Mouse (Mus musculus): ENCODE measurements around the gene Olfr1449. TPM values are rescaled to one million over a fixed set of nuclear protein-coding genes. Genes with fewer than 3 reads are reported as not detected.
"Not testable (repeated sequence)": the region's sequence is repeated elsewhere in the genome, so short reads cannot be mapped to it uniquely, and the experiment has no call there.

Olfr1449 gene
- polyA plus RNA-seq (2012): not detected in 2 replicates

GRCm38 (mm10) chr19:12930540-12930939 is at the start of gene Olfr1449:
Gene Olfr1449, plus strand, starts transcription at chr19:12930840.
- Histone ChIP-seq H3K36me3 (ENCODE audit: control insufficient read depth) (no peaks in the 10 kb centered on the region), H3K4me3 (replicated peaks) (no peak within 1 kb of the TSS), H3K4me1 (ENCODE audit: control insufficient read depth) (no peaks in the 10 kb centered on the region), H3K27me3 (ENCODE audit: control insufficient read depth) (no peaks in the 10 kb centered on the region), H3K9me3 (ENCODE audit: control insufficient read depth, low read length) (no peaks in the 10 kb centered on the region)
- TF ChIP-seq TAL1 (IDR thresholded peaks at IDR 0.05; ENCODE audit: low read length): no peak
- no peak for TF ChIP-seq GATA1 (IDR thresholded peaks at IDR 0.05; ENCODE audit: low read length)

- TF ChIP-seq GATA1 (IDR thresholded peaks at IDR 0.05; ENCODE audit: low read length) (no peak), TAL1 (IDR thresholded peaks at IDR 0.05; ENCODE audit: low read length) (no peak)
- no peaks in the 10 kb centered on the region for H3K36me3 ChIP-seq (ENCODE audit: control insufficient read depth)
- H3K9me3 ChIP-seq (ENCODE audit: control insufficient read depth, low read length): no peaks in the 10 kb centered on the region
- H3K4me1 ChIP-seq (ENCODE audit: control insufficient read depth): no peaks in the 10 kb centered on the region
- H3K27me3 ChIP-seq (ENCODE audit: control insufficient read depth): no peaks in the 10 kb centered on the region
- H3K4me3 ChIP-seq (replicated peaks): no peak within 1 kb of the TSS
Observed at GRCm38 (mm10) chr19:12883555-12883954, 47.1 kb upstream of the Olfr1449 start, which contains the start of gene Olfr1445. Gene Olfr1445, plus strand, starts transcription at chr19:12883855.

GRCm38 (mm10) chr19:12893424-12893823 is 37.2 kb upstream of the Olfr1449 start, which contains the start of gene Olfr1446:
Gene Olfr1446, minus strand, starts transcription at chr19:12893524.
- H3K36me3 ChIP-seq (ENCODE audit: control insufficient read depth): no peaks in the 10 kb centered on the region

GRCm38 (mm10) chr19:12903643-12904042 is 27.0 kb upstream of the Olfr1449 start, which contains the start of gene Olfr1447:
Gene Olfr1447, minus strand, starts transcription at chr19:12903743.
- Histone ChIP-seq H3K36me3 (ENCODE audit: control insufficient read depth) (no peaks in the 10 kb centered on the region), H3K27me3 (ENCODE audit: control insufficient read depth) (no peaks in the 10 kb centered on the region), H3K4me3 (replicated peaks) (no peak within 1 kb of the TSS), H3K9me3 (ENCODE audit: control insufficient read depth, low read length) (peaks cover 2% of the 10 kb centered on the region; the same call in 1 of the 2 replicates), H3K4me1 (ENCODE audit: control insufficient read depth) (no peaks in the 10 kb centered on the region)
- TF ChIP-seq GATA1 (IDR thresholded peaks at IDR 0.05; ENCODE audit: low read length) (no peak), TAL1 (IDR thresholded peaks at IDR 0.05; ENCODE audit: low read length) (no peak)

More at GRCm38 (mm10) chr19:12893424-12893823, 37.2 kb upstream of the Olfr1449 start, which contains the start of gene Olfr1446:
- peaks cover 2% of the 10 kb centered on the region for H3K9me3 ChIP-seq (ENCODE audit: control insufficient read depth, low read length)
- H3K4me3 ChIP-seq (replicated peaks): no peak within 1 kb of the TSS
- H3K4me1 ChIP-seq (ENCODE audit: control insufficient read depth): no peaks in the 10 kb centered on the region
- H3K27me3 ChIP-seq (ENCODE audit: control insufficient read depth): no peaks in the 10 kb centered on the region
- TF ChIP-seq GATA1 (IDR thresholded peaks at IDR 0.05; ENCODE audit: low read length): no peak
- no peak for TF ChIP-seq TAL1 (IDR thresholded peaks at IDR 0.05; ENCODE audit: low read length)

GRCm38 (mm10) chr19:12924319-12924718 is 6.3 kb upstream of the Olfr1449 start, which contains the start of gene Olfr1448:
Gene Olfr1448, minus strand, starts transcription at chr19:12924419.
- H3K27me3 ChIP-seq (ENCODE audit: control insufficient read depth): no peaks in the 10 kb centered on the region
- TF ChIP-seq GATA1 (IDR thresholded peaks at IDR 0.05; ENCODE audit: low read length): no peak
- no peak for TF ChIP-seq TAL1 (IDR thresholded peaks at IDR 0.05; ENCODE audit: low read length)
- H3K4me3 ChIP-seq (replicated peaks): no peak within 1 kb of the TSS
- no peaks in the 10 kb centered on the region for H3K36me3 ChIP-seq (ENCODE audit: control insufficient read depth)
- no peaks in the 10 kb centered on the region for H3K4me1 ChIP-seq (ENCODE audit: control insufficient read depth)
- H3K9me3 ChIP-seq (ENCODE audit: control insufficient read depth, low read length): no peaks in the 10 kb centered on the region

- H3K27me3 ChIP-seq (ENCODE audit: control insufficient read depth): no peaks in the 10 kb centered on the region
Observed at GRCm38 (mm10) chr19:12949958-12950357, 19.3 kb downstream of the Olfr1449 start, which contains the start of gene Olfr1450. Gene Olfr1450, plus strand, starts transcription at chr19:12950258.

GRCm38 (mm10) chr19:12970082-12970481 is 39.4 kb downstream of the Olfr1449 start:
- H3K4me1 ChIP-seq (ENCODE audit: control insufficient read depth); H3K9me3 ChIP-seq (ENCODE audit: control insufficient read depth, low read length); H3K36me3 ChIP-seq (ENCODE audit: control insufficient read depth); H3K4me3 ChIP-seq (replicated peaks); H3K27me3 ChIP-seq (ENCODE audit: control insufficient read depth): not testable (repeated sequence)

More at GRCm38 (mm10) chr19:12949958-12950357, 19.3 kb downstream of the Olfr1449 start, which contains the start of gene Olfr1450:
- Histone ChIP-seq H3K4me3 (replicated peaks) (no peak within 1 kb of the TSS), H3K4me1 (ENCODE audit: control insufficient read depth) (no peaks in the 10 kb centered on the region), H3K36me3 (ENCODE audit: control insufficient read depth) (no peaks in the 10 kb centered on the region), H3K9me3 (ENCODE audit: control insufficient read depth, low read length) (peaks cover 2% of the 10 kb centered on the region; the same call in 1 of the 2 replicates)
- TF ChIP-seq GATA1 (IDR thresholded peaks at IDR 0.05; ENCODE audit: low read length) (no peak), TAL1 (IDR thresholded peaks at IDR 0.05; ENCODE audit: low read length) (no peak)

Other genes starting within 250 kb of the Olfr1449 start
- 0.07 TPM in 1 of 2 replicates, not detected in the other for gene Keg1, start 235.1 kb upstream of the Olfr1449 start, polyA plus RNA-seq (2012)
- 0.03 TPM in 1 of 2 replicates, not detected in the other for gene Cntf, start 165.2 kb upstream of the Olfr1449 start, polyA plus RNA-seq (2012)
- gene Zfp91, start 134.7 kb upstream of the Olfr1449 start, polyA plus RNA-seq (2012): 4.8 TPM in 2 replicates
- 0.02 TPM in 1 of 2 replicates, not detected in the other for gene Lpxn, start 134.6 kb upstream of the Olfr1449 start, polyA plus RNA-seq (2012)
- gene Gm5244, start 84.2 kb upstream of the Olfr1449 start, polyA plus RNA-seq (2012): not detected in 2 replicates
- gene Olfr1444, start 73.6 kb upstream of the Olfr1449 start, polyA plus RNA-seq (2012): not detected in 2 replicates
- not detected in 2 replicates for gene Olfr1445, start 47.0 kb upstream of the Olfr1449 start, polyA plus RNA-seq (2012)
- not detected in 2 replicates for gene Olfr1446, start 37.3 kb upstream of the Olfr1449 start, polyA plus RNA-seq (2012)
- gene Olfr1447, start 27.1 kb upstream of the Olfr1449 start, polyA plus RNA-seq (2012): not detected in 2 replicates
- not detected in 2 replicates for gene Olfr1448, start 6.4 kb upstream of the Olfr1449 start, polyA plus RNA-seq (2012)
- not detected in 2 replicates for gene Olfr1450, start 19.4 kb downstream of the Olfr1449 start, polyA plus RNA-seq (2012)
- gene Olfr1451, start 64.2 kb downstream of the Olfr1449 start, polyA plus RNA-seq (2012): not detected in 2 replicates
- not detected in 2 replicates for gene Olfr1453, start 97.5 kb downstream of the Olfr1449 start, polyA plus RNA-seq (2012)
- 0.01 TPM in 1 of 2 replicates, not detected in the other for gene Olfr1454, start 129.8 kb downstream of the Olfr1449 start, polyA plus RNA-seq (2012)
- not detected in 2 replicates for gene Olfr1457, start 167.1 kb downstream of the Olfr1449 start, polyA plus RNA-seq (2012)
- gene Olfr1458, start 175.9 kb downstream of the Olfr1449 start, polyA plus RNA-seq (2012): not detected in 2 replicates
- gene Olfr1459, start 218.7 kb downstream of the Olfr1449 start, polyA plus RNA-seq (2012): not detected in 2 replicates
- not detected in 2 replicates for gene Olfr1461, start 232.2 kb downstream of the Olfr1449 start, polyA plus RNA-seq (2012)

All from erythroblast, embryonic 14.5 days (primary cell).